In genomic region chr5:128432916-128433315, GRCm38 (mm10) we compare ENCODE assay signal across 9 mouse cellular contexts. TPM values are rescaled to one million over a fixed set of nuclear protein-coding genes. Genes with fewer than 3 reads are reported as not detected.
A peak's percentile ranks its signal among the peaks of the same experiment; 100 is the strongest.
DNase-seq lines count a peak whose midpoint lies in the region; ATAC-seq and TF ChIP-seq lines count a peak whose summit lies in the region.
"Had no signal": no experiment of that assay in that cellular context is flagged by ENCODE, and none has a peak within 500 bp of the region (broad histone marks: within the 10 kb centered on the region; RNA-seq: fewer than 3 reads in every experiment).

Tmem132d (minus strand) TSS chr5:128433077.

- TF ChIP-seq POLR2A in brain, embryonic 14.5 days (IDR thresholded peaks at IDR 0.05; ENCODE audit: borderline replicate concordance, extremely low read depth, insufficient read depth, insufficient read length, poor library complexity, severe bottlenecking) = no peak

- no peaks in the 10 kb centered on the region for H3K4me1 ChIP-seq in embryonic facial prominence, embryonic 14.5 days (ENCODE audit: control insufficient read depth, insufficient read depth, low read length)
- no peaks in the 10 kb centered on the region for H3K4me1 ChIP-seq in intestine, embryonic 16.5 days (ENCODE audit: control insufficient read depth, insufficient read depth, low read length)
- H3K4me1 ChIP-seq in lung, embryonic 15.5 days = peaks cover 5% of the 10 kb centered on the region; the same call in 1 of the 2 replicates

- TF ChIP-seq CTCF in brain, embryonic 14.5 days (IDR thresholded peaks at IDR 0.05; ENCODE audit: borderline replicate concordance, extremely low read depth, insufficient read depth, insufficient read length) = no peak

- no peaks in the 10 kb centered on the region for H3K9me3 ChIP-seq in embryonic facial prominence, embryonic 14.5 days (ENCODE audit: control insufficient read depth, low read length)
- H3K9me3 ChIP-seq in intestine, embryonic 16.5 days (ENCODE audit: control insufficient read depth, low read length) = no peaks in the 10 kb centered on the region
- no peaks in the 10 kb centered on the region for H3K9me3 ChIP-seq in lung, embryonic 15.5 days

- H3K36me3 ChIP-seq in embryonic facial prominence, embryonic 14.5 days (ENCODE audit: control insufficient read depth, insufficient read depth, low read length) = no peaks in the 10 kb centered on the region
- H3K36me3 ChIP-seq in intestine, embryonic 16.5 days (ENCODE audit: control insufficient read depth, insufficient read depth, low read length) = no peaks in the 10 kb centered on the region
- H3K36me3 ChIP-seq in lung, embryonic 15.5 days = no peaks in the 10 kb centered on the region

- WGBS in embryonic facial prominence, embryonic 14.5 days = 0% methylated on average over 16 of the region's 40 CpGs
- 1% methylated on average over 27 of the region's 40 CpGs for WGBS in intestine, embryonic 16.5 days
- WGBS in lung, embryonic 15.5 days = 1% methylated on average over 36 of the region's 40 CpGs

- peak; percentile 70 for DNase-seq in brain, embryonic 14.5 days (ENCODE audit: low read depth)
- peak; percentile 47 for DNase-seq in embryonic facial prominence, embryonic 14.5 days (ENCODE audit: low spot score)
- peak; percentile 77 for DNase-seq in right cerebral cortex, postnatal 14 days
- DNase-seq in cerebellum, adult 9-10 months = no peak
- no peak for DNase-seq in heart, adult 11 months

- H3K4me3 ChIP-seq in embryonic facial prominence, embryonic 14.5 days (ENCODE audit: low read depth, low read length) = peak within 1 kb of the TSS; percentile 49
- H3K4me3 ChIP-seq in intestine, embryonic 16.5 days (ENCODE audit: low read length) = peak within 1 kb of the TSS; percentile 21; the same call in 1 of the 2 replicates
- peak within 1 kb of the TSS; percentile 48 for H3K4me3 ChIP-seq in lung, embryonic 15.5 days

- peak within 1 kb of the TSS; percentile 85 for H3K4me2 ChIP-seq in embryonic facial prominence, embryonic 14.5 days (ENCODE audit: low read depth, low read length)
- peak within 1 kb of the TSS; percentile 30; the same call in 1 of the 2 replicates for H3K4me2 ChIP-seq in intestine, embryonic 16.5 days (ENCODE audit: low read depth, low read length)
- H3K4me2 ChIP-seq in lung, embryonic 15.5 days = peak within 1 kb of the TSS; percentile 79

- peaks cover 66% of the 10 kb centered on the region for H3K27me3 ChIP-seq in embryonic facial prominence, embryonic 14.5 days (replicated peaks; ENCODE audit: control insufficient read depth, insufficient read depth, low read length)
- peaks cover 30% of the 10 kb centered on the region for H3K27me3 ChIP-seq in intestine, embryonic 16.5 days (replicated peaks; ENCODE audit: control insufficient read depth, insufficient read depth, low read length)
- H3K27me3 ChIP-seq in lung, embryonic 15.5 days = peaks cover 59% of the 10 kb centered on the region

- no peak within 1 kb of the TSS for H3K27ac ChIP-seq in embryonic facial prominence, embryonic 14.5 days (replicated peaks; ENCODE audit: low read depth, low read length)
- H3K27ac ChIP-seq in intestine, embryonic 16.5 days (ENCODE audit: low read length) = no peak within 1 kb of the TSS
- H3K27ac ChIP-seq in lung, embryonic 15.5 days = no peak within 1 kb of the TSS

- H3K9ac ChIP-seq in embryonic facial prominence, embryonic 14.5 days (ENCODE audit: low read depth, low read length) = peak within 1 kb of the TSS; percentile 52
- no peak within 1 kb of the TSS for H3K9ac ChIP-seq in intestine, embryonic 16.5 days (ENCODE audit: low read depth, low read length)
- H3K9ac ChIP-seq in lung, embryonic 15.5 days = peak within 1 kb of the TSS; percentile 38

- ATAC-seq in embryonic facial prominence, embryonic 14.5 days (ENCODE audit: low read depth) = 0 out of 2 replicates have a peak, but pooled peaks have one; percentile 60
- ATAC-seq in intestine, embryonic 16.5 days = no peak
- no peak for ATAC-seq in lung, embryonic 15.5 days (ENCODE audit: borderline replicate concordance, extremely low read depth, low FRiP score, low TSS enrichment)
- no peak for ATAC-seq in megakaryocyte-erythroid progenitor cell, adult 5-6 weeks (replicated peaks; ENCODE audit: low FRiP score, low TSS enrichment, poor library complexity, severe bottlenecking)

RNA-seq across cellular contexts. Expression of gene Tmem132d, which starts in this region (rescaled TPM):
- polyA plus RNA-seq in brain, embryonic 14.5 days (2012; rRNA removed) = 2.4 and 5.8 TPM in 2 replicates
- polyA plus RNA-seq in embryonic facial prominence, embryonic 14.5 days (2014; fragmentation: Nextera tagmentation; extraction: Ambion mirVana) = 0.66 and 0.90 TPM in 2 replicates
- polyA plus RNA-seq in intestine, embryonic 16.5 days (2015; fragmentation: Nextera tagmentation; extraction: Ambion mirVana) = not detected in 2 replicates
- polyA plus RNA-seq in lung, embryonic 15.5 days (2015; fragmentation: Nextera tagmentation; extraction: Ambion mirVana) = 1.4 and 2.3 TPM in 2 replicates
- not detected in 2 replicates for total RNA-seq in megakaryocyte-erythroid progenitor cell, adult 5-6 weeks (2014; fragmentation: Nextera tagmentation)
- total RNA-seq in megakaryocyte-erythroid progenitor cell, adult 5-6 weeks (2017) = not detected in 2 replicates
- total RNA-seq: neutrophil, adult 5-6 weeks had no signal

Comparison
In these comparisons a context has a peak if more than half of its experiments do, and no peak if none do; other contexts are left out.
1. Peak in DNase-seq, ATAC-seq, H3K4me3 ChIP-seq, H3K9ac ChIP-seq and H3K4me2 ChIP-seq in embryonic facial prominence, embryonic 14.5 days; RNA of the gene not detected or under 1 TPM.
2. DNase-seq: peak in brain, embryonic 14.5 days (single experiment) and right cerebral cortex, postnatal 14 days (single experiment); none in cerebellum, adult 9-10 months (single experiment) and heart, adult 11 months (single experiment).
3. H3K4me2 ChIP-seq: peak in every context shown above with its lines; median percentile 85 in embryonic facial prominence, embryonic 14.5 days; 79 in lung, embryonic 15.5 days; 30 in intestine, embryonic 16.5 days.
4. Peak in every context shown above with its lines, with median percentiles within 50 percentile points of each other: H3K4me3 ChIP-seq.